Mouse (Mus musculus) bone marrow macrophage, adult 2 months (primary cell): ENCODE data around the gene Lrp1.

ENCODE experiments used
- CTCF ChIP-seq: IDR thresholded peaks from 2 replicates; pipeline ENCODE4 v1.5.1; 2012; ENCODE audit warnings: low read depth, mild to moderate bottlenecking, low read length, moderate library complexity
- POLR2A ChIP-seq: IDR thresholded peaks from 2 replicates; pipeline ENCODE4 v1.6.1; 2012; ENCODE audit warnings: mild to moderate bottlenecking, low read depth, low read length, borderline replicate concordance

GRCm38 (mm10) chr10:127490160-127491127 lies 130.5 kb downstream of the Lrp1 start:
- TF ChIP-seq CTCF (no peak), POLR2A (no peak)
